Mouse (Mus musculus) embryonic facial prominence, embryonic 10.5 days (tissue): Measurements from ENCODE around the gene Hps4. TPM values are rescaled to one million over a fixed set of nuclear protein-coding genes. Genes with fewer than 3 reads are reported as not detected.

Source experiments
- DNase-seq: peaks from one replicate; pipeline ENCODE4 v3.0.0-alpha.2; 2017; ENCODE audit warnings: low spot score
- H3K27ac ChIP-seq: fragments of 300-500 bp; sonication (generic); replicated peaks from 2 replicates; pipeline ENCODE4 v1.5.1; 2016; ENCODE audit warnings: mild to moderate bottlenecking
- H3K27me3 ChIP-seq: fragments of 300-500 bp; sonication (generic); replicated peaks from 2 replicates; pipeline ENCODE4 v1.6.1; 2016; ENCODE audit warnings: low read depth, mild to moderate bottlenecking; ENCODE audit not compliant: poor library complexity, severe bottlenecking
- H3K36me3 ChIP-seq: fragments of 300-500 bp; sonication (generic); replicated peaks from 2 replicates; pipeline ENCODE4 v1.6.1; 2016; ENCODE audit warnings: mild to moderate bottlenecking, moderate library complexity
- H3K4me1 ChIP-seq: fragments of 300-500 bp; sonication (generic); 2 replicates; pipeline ENCODE4 v1.6.1; 2016
- H3K4me3 ChIP-seq: fragments of 300-500 bp; sonication (generic); 2 replicates; pipeline ENCODE4 v1.5.1; 2016; ENCODE audit warnings: mild to moderate bottlenecking, moderate library complexity
- H3K9me3 ChIP-seq: fragments of 300-500 bp; sonication (generic); 2 replicates; pipeline ENCODE4 v1.6.1; 2016; ENCODE audit warnings: mild to moderate bottlenecking
- WGBS: fragments of 180-500 bp; shearing (Covaris S2); methylation state at CpG from one replicate; pipeline ENCODE4 v1.1.7; 2016; 5-methylcytosine and 5-hydroxymethylcytosine counted together
- polyA plus RNA-seq: library from polyadenylated mRNA; unstranded; fragments of >200 nt; fragmentation: Nextera tagmentation; extraction: Ambion mirVana; gene quantifications from 2 replicates; pipeline ENCODE4 v1.2.1, GENCODE M21; 2016

Hps4 gene
- polyA plus RNA-seq: 36.1 and 36.9 TPM in 2 replicates

DNA sequence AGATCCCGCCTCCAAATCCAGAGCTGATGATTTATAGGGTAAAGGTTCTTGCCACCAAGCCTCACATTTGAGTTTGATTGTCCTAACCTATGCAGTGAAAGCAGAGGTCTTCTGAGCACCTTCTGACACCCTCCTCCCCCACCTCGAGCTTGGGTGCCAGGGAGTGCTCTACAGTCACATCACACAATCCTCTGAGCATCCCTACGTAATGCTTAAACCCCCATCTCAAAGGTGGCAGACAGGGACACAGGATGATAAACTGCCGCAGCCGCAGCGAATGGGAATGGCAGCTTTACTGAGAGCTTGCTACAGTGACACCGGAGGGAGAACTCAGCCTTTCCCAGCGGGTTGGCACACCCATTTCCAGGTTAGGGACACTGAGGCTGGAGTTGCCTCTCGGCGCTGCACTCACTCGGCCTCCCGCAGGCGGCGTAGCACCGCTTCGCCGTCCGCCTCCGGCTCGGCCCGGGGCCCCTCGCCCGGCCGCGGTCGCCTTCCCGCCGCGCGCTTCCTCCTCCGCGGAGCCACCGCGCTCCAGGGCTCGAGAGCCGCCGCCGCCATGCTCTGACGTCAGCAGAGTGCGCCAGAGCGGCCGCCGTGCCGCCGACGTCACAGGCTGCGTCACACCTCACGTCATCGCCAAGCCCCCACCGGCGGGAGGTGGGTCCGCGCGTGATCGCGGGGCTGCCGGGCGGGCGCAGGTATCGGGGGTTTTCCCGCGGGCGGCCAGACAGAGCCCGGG, at the start of gene Hps4, which contains the start of gene Srrd:
Gene Hps4, plus strand, starts transcription at position 621 of the 742 bp plus-strand sequence.
Gene Srrd, minus strand, starts transcription at position 578 of the 742 bp plus-strand sequence.
- Histone ChIP-seq H3K36me3 (peaks cover 57% of the 10 kb centered on the region), H3K9me3 (no peaks in the 10 kb centered on the region), H3K27ac (peak within 1 kb of the TSS; percentile 93), H3K4me1 (peaks cover 42% of the 10 kb centered on the region), H3K4me3 (peak within 1 kb of the TSS; percentile 97), H3K27me3 (no peaks in the 10 kb centered on the region)
- 2% methylated on average over 64 of the region's 64 CpGs for WGBS
- peak; percentile 88 for DNase-seq

DNA sequence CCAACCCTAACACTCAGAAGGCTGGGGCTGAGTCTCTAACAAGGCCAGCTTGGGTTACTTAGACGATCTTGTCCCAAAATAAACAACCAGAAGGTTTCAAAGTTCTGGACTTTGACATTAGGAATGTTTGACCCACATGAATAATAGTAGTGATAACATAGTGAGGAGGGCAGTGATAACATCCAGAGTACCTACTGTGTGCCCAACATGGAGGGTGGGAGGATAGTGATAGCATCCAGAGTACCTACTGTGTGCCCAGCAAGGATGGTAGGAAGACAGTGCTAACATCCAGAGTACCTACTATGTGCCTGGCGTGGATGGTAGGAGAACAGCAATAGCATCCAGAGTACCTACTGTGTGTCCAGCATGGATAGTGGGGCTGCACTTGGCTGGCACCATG, 49.1 kb upstream of the Hps4 start:
- Histone ChIP-seq H3K27ac (no peak overlapping the region), H3K9me3 (no peaks in the 10 kb centered on the region), H3K27me3 (no peaks in the 10 kb centered on the region), H3K36me3 (no peaks in the 10 kb centered on the region), H3K4me3 (no peak overlapping the region), H3K4me1 (peaks cover 50% of the 10 kb centered on the region)
- 83% methylated on average over 2 of the region's 2 CpGs for WGBS
- DNase-seq: no peak

DNA sequence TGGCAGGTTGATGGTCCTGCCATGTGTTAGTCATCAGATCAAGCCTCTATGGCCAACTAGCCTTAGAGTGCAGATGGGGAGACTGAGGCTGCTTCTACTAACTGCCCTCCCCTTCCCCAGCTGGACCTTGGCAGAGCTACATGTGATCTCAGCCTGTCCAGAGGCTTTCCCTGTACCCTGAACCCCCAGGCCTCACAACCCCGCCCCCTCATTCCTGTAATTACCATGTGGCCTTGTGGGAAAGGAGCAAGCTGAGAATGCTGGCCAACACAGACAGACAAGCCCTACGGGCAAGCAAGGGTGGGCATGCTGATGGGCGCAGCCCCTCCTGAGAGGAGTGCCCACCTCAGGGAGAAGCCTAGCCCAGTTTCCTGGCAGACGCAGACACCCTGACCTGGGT, 48.2 kb upstream of the Hps4 start:
- H3K4me1 ChIP-seq: peaks cover 49% of the 10 kb centered on the region
- no peak overlapping the region for H3K4me3 ChIP-seq
- DNase-seq: no peak
- H3K36me3 ChIP-seq: no peaks in the 10 kb centered on the region
- no peaks in the 10 kb centered on the region for H3K27me3 ChIP-seq
- 72% methylated on average over 4 of the region's 4 CpGs for WGBS
- no peaks in the 10 kb centered on the region for H3K9me3 ChIP-seq
- 0 out of 2 replicates have a peak overlapping the region, but pooled peaks have one; percentile 20 for H3K27ac ChIP-seq

DNA sequence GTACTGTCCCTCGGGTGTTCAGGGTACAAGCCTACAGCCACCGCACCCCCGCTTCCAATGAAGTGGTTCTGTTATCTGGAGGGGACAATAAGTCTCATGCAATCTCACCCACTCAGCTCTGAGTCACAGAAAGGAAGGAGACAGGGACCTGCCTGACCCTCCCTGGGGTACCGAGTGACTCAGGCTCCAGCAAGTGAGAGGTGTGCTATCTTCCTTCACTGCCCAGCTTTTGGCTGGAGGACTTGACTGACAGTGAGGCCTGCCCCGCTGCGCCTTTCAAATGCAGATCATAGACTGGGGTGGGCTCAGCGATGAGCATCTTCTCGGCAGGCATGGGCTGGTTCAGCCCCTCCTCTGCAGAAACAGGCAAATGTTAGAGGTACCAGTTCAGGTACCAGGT, 47.7 kb upstream of the Hps4 start:
- DNase-seq: no peak
- 36% methylated on average over 8 of the region's 8 CpGs for WGBS
- H3K27me3 ChIP-seq: no peaks in the 10 kb centered on the region
- no peaks in the 10 kb centered on the region for H3K36me3 ChIP-seq
- H3K27ac ChIP-seq: 0 out of 2 replicates have a peak overlapping the region, but pooled peaks have one; percentile 20
- peaks cover 46% of the 10 kb centered on the region for H3K4me1 ChIP-seq
- no peaks in the 10 kb centered on the region for H3K9me3 ChIP-seq
- no peak overlapping the region for H3K4me3 ChIP-seq

DNA sequence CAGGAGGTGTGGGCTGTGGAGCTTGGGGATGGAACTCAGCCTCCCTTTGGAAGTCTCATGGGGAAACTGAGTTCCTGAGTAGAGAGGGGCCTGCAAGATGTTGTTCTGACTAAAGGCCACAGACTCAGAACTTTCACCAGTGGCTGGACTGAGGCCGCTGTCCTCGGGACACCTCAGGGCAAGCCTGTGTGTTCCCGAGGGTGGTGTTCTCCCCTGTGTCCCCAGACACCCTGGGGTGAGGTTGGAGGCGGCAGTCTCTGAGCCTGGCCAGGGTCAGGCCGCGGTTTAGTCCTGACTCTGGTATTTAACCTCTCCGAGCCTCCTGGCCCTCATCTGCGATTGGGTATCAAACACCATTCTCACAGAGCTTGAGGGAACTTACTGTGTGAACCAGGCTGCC, 47.3 kb upstream of the Hps4 start:
- Histone ChIP-seq H3K27me3 (no peaks in the 10 kb centered on the region), H3K9me3 (no peaks in the 10 kb centered on the region), H3K27ac (peak overlapping the region; percentile 20; the same call in 1 of the 2 replicates), H3K36me3 (no peaks in the 10 kb centered on the region), H3K4me3 (no peak overlapping the region), H3K4me1 (peaks cover 48% of the 10 kb centered on the region)
- no peak for DNase-seq
- WGBS: 56% methylated on average over 8 of the region's 8 CpGs

DNA sequence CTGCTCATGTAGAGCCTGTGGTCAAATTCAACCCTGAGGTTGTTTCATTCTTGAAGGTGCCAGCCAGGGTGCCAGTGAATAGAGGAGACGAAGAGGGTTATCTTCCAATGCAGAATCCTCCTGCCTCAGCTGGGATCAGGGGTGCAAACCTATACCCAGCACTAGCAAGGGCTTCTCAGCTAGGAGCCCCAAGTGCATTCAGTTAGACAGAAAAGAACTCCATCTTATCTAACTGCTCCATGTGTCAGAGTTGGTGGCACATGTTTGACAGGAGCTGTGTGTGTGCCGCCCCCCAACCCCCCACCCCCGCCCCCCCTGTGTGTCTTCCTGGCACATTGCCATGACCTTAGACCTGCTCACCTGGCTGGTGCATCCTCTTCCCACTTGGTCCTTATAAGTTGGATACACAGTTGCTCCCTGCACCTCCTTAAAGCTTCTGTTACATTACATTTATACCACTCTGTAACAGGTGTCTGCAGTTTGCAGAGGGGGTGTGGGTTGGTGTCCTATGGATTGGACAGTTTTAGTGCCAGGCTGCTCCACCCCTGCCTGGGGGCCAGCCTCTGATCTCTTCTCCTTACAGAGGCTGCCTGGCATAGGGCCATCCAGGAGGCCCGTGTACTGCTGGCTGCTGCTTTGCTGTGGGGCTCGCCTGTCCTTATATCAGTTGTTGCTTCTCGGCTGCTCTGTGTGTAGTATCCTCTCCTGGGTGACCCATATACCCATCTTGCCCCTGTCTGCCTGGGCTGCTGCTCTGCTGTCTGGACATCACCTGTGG, 46.3 kb upstream of the Hps4 start:
- H3K27ac ChIP-seq: no peak overlapping the region
- 77% methylated on average over 6 of the region's 6 CpGs for WGBS
- no peak for DNase-seq
- H3K9me3 ChIP-seq: no peaks in the 10 kb centered on the region
- H3K27me3 ChIP-seq: no peaks in the 10 kb centered on the region
- H3K4me1 ChIP-seq: peaks cover 48% of the 10 kb centered on the region
- no peaks in the 10 kb centered on the region for H3K36me3 ChIP-seq
- H3K4me3 ChIP-seq: no peak overlapping the region

DNA sequence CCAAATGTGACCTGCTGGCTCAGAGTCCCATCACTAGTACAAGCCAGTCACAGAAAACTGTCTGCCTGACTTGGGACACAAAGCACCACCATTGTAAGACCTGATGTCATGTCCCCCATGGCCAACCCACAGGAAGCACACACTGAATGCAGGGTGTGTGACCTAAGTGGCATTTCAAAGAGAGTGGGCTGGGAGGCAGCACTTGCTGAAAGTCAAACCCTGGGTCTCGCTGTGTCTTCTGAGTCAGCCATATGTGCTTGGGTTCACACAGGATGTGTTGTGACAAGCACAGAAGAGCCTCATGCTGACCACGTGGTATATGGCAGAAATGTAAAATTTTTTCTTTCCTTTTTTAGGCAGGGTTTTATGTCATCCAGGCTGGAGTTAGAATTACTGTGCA, 45.6 kb upstream of the Hps4 start:
- Histone ChIP-seq H3K4me3 (no peak overlapping the region), H3K9me3 (no peaks in the 10 kb centered on the region), H3K27ac (no peak overlapping the region), H3K27me3 (no peaks in the 10 kb centered on the region), H3K4me1 (peaks cover 44% of the 10 kb centered on the region), H3K36me3 (no peaks in the 10 kb centered on the region)
- WGBS: 67% methylated on average over 2 of the region's 2 CpGs
- DNase-seq: no peak

DNA sequence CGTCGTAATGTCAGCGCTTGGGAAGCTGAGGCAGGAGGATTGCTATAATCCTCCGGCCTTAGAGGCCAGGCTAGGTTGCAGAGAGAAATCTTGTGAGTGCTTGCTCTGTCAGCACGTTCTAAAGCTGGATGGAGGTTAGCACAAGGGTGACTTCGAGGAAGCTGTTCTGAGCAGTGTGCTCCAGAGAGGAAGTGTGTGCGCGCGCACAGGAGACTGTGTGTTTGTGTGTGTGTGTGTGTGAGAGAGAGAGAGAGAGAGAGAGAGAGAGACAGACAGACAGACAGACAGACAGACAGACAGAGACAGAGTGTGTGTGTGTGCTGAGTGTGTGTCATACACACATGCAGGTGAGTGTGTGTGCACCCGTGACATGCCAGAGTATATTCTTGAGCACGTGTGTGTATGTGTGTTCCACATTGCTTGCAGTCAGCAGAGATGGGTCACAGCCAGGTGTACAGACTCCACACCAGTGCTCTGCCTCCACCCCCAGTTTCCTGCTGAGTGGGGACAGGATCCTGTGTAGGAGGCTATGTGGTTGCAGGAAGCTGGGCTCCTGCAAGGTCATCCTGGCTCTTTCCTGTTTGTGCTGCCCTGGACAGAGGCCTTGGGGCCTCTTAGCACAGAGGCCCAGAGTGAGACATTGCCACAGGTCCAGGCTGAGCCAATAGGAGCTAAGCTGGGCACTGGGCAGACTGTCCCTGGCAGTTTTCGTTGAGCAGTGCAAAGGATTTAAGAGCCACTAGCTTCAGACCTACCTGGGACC, 44.5 kb upstream of the Hps4 start:
- Histone ChIP-seq H3K27ac (no peak overlapping the region), H3K4me3 (no peak overlapping the region), H3K4me1 (peaks cover 37% of the 10 kb centered on the region), H3K27me3 (no peaks in the 10 kb centered on the region), H3K9me3 (no peaks in the 10 kb centered on the region), H3K36me3 (no peaks in the 10 kb centered on the region)
- DNase-seq: peak; percentile 17
- WGBS: 87% methylated on average over 12 of the region's 12 CpGs

DNA sequence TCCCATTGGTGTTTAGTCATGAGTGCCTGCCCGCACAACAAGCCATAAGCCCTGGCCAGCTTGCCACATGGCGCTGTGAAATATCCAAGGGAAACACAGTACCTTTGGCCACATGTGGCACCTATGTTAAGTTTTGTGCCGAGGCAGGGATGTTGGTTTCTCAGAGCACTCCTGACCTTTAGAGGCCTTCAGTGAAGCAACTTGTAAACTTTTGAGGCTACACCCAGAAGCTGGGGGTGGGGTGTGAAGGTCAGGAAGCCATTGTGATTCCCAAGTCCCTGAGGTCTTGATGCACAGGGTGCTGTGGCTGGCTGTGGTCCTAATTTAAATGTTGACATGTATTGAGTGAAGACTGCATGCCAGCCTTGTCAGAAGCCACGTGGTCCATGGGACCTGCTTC, 43.5 kb upstream of the Hps4 start:
- Histone ChIP-seq H3K27me3 (no peaks in the 10 kb centered on the region), H3K27ac (no peak overlapping the region), H3K36me3 (no peaks in the 10 kb centered on the region; the same call in 1 of the 2 replicates), H3K4me1 (peaks cover 30% of the 10 kb centered on the region), H3K9me3 (no peaks in the 10 kb centered on the region), H3K4me3 (no peak overlapping the region)
- WGBS: 85% methylated on average over 4 of the region's 4 CpGs
- no peak for DNase-seq

DNA sequence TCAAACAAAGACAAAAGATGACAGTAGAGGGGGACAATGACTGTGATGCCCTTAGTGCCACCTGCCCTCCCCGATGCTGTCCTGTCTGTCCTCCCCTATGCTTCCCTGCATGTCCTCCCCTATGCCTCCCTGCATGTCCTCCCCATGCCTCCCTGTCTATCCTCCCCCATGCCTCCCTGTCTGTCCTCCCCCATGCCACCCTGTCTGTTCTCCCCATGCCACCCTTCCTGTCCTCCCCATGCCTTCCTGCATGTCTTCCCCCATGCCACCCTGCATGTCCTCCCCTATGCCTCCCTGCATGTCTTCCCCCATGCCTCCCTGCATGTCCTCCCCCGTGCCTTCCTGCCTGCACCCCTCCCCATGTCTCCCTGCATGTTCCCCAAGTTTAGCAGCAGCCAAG, 42.8 kb upstream of the Hps4 start:
- WGBS: 80% methylated on average over 2 of the region's 2 CpGs

DNA sequence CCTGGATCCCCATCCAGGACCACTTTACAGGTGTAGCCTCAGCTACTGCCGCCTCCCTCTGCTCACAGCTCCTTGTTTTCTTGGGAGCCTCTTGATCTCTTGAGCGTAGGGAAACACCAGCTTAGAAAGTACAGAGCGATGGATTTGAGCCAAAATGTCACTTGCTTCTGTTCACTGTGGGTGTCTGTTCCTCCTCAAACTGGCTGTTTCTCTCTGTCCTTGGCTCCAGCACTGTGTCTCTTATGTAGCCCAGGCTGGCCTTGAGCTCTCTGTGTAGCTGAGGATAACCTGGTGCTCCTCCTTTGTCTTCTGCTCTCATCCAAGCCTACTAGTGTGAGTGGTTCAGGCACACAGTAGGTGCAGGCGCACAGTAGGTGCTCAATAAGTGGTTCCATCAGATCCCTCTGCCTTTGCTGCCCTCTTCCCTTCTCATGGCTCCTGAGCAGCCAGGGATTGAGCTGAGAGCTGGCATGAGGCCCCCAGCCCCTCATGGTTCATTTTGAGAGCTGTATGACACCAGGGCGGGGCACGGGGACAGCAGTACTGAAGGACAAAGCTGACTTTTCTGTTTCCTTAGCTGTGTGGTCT, 42.1 kb upstream of the Hps4 start:
- Histone ChIP-seq H3K4me1 (peaks cover 16% of the 10 kb centered on the region), H3K27me3 (no peaks in the 10 kb centered on the region), H3K27ac (no peak overlapping the region), H3K4me3 (no peak overlapping the region), H3K9me3 (no peaks in the 10 kb centered on the region), H3K36me3 (peaks cover 1% of the 10 kb centered on the region; the same call in 1 of the 2 replicates)
- no peak for DNase-seq
- 91% methylated on average over 6 of the region's 6 CpGs for WGBS

More for the DNA sequence above, 42.8 kb upstream of the Hps4 start:
- Histone ChIP-seq H3K9me3 (no peaks in the 10 kb centered on the region), H3K36me3 (no peaks in the 10 kb centered on the region; the same call in 1 of the 2 replicates), H3K4me3 (no peak overlapping the region), H3K27ac (0 out of 2 replicates have a peak overlapping the region, but pooled peaks have one; percentile 19), H3K4me1 (peaks cover 23% of the 10 kb centered on the region), H3K27me3 (no peaks in the 10 kb centered on the region)
- DNase-seq: no peak

DNA sequence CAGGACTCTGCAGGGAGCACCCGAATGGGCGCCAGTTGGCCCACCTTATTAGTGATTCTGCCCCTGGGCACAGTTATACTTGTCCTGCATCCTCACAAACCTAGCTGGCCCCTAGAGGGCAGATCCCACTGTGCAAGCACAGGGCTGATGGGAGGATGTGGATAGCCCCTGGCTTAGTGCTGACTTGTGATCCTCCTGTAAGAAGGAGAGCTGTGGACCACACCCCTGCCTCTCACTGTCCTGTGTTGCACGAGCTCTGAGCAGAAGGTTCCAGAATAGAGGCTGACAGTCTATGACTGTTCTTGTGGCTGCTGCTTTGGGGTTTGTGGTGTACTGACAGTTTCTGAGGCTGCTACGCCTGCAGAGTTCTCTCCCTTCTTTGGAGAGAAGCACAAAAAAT, 41.2 kb upstream of the Hps4 start:
- Histone ChIP-seq H3K36me3 (peaks cover 8% of the 10 kb centered on the region), H3K9me3 (no peaks in the 10 kb centered on the region), H3K27me3 (no peaks in the 10 kb centered on the region), H3K4me1 (peaks cover 14% of the 10 kb centered on the region), H3K27ac (no peak overlapping the region), H3K4me3 (no peak overlapping the region)
- DNase-seq: no peak
- 85% methylated on average over 4 of the region's 4 CpGs for WGBS
